Mouse (Mus musculus): ENCODE measurements around the gene Olfr160.

The Olfr160 gene

DNA sequence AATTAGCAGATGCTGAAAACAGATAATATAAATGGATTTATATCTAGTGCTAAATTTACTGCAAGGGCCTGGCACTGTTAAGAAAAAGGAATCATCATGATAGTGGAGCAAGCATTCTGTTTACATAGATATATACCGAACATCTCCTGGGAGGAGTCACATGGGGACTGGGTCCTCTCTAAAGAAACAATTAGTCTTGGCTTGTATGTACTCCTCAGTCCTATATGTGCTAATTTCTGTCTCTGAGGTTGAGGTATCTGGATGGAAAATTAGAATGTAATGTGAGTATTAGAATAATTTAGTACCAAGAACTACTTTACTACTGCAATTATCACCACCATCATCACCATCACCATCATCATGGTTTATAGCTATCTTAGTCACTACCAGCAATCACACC is at the start of gene Olfr160:
Olfr160 (minus strand) TSS at position 101 of the 400 bp plus-strand sequence.
- no peak for DNase-seq (ENCODE audit: low read depth, low spot score)

DNA sequence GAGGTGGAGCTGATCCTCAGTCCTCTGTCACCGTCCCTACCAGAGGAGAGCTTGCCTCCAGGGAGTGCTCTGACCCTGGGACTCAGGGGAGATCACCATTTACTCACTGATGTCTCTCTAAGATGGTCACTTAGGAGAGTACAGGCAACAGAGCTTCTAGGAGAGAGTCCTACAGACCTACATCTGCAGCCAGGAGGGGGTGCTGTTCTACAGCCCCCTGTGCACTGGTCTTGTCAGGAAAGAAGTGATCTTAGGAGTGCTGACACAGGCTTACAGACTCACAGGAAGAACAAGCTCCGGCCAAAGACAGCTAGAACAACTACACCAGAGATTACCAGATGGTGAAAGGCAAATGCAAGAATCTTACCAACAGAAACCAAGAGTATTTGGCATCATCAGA is 46.5 kb upstream of the Olfr160 start:
- peak; percentile 70 for DNase-seq (ENCODE audit: low read depth, low spot score)

DNA sequence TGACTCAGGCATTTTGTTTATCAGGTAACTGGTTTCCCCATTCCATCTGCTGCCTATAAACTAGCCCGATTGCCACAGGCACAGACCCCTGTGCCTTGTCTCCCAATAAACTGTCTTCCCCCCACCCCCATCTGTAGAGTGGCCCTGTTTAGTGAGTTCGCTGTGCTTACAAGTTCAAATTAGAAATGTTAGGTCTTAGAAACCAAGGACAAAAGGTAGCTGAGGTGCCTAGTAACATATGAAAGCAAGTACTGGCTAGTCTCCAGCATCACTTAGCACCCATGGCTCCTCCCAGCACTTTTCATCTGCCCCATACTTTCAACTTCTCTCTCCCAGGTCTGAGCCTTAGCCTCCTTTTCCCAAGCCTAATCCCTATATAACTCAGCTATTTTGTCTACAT is 45.7 kb upstream of the Olfr160 start:
- DNase-seq (ENCODE audit: low read depth, low spot score): peak; percentile 14

DNA sequence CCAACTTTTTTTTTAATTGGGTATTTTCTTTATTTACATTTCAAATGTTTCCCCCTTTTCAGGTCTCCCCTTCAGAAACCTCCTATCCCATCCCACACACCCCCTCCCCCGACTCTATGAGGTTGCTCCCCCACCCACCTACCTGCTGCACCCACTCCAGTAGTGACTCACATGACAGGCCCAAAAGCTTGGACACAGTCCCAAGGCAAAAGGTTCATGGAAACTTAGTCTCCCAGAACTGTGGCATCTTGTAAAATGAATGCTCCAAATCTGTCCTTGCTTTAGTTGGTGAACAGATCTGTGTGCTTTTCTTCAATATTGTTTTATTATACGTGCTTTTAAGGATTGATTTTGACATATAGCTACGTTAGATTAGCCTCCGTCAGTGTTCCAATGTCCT is 36.0 kb upstream of the Olfr160 start:
- DNase-seq (ENCODE audit: low read depth, low spot score): no peak

DNA sequence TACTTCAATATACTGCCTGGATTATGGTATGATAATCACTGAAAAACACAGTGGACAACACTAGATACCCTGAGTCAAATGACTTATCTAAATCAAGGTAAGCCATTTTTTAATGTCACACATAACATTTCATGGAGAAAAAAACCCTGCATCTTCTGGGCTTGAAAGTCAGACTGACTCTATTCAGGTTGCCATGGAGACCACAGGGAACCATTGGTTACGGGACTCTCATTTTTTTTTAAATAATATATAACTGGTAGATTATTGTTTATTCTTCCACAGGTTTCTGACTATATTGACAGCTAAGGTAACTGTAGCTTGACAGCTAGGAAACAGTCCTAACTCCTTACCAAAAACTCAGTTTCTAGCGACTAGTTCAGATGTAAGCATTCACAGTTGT is 35.4 kb upstream of the Olfr160 start:
- DNase-seq (ENCODE audit: low read depth, low spot score): peak; percentile 29

DNA sequence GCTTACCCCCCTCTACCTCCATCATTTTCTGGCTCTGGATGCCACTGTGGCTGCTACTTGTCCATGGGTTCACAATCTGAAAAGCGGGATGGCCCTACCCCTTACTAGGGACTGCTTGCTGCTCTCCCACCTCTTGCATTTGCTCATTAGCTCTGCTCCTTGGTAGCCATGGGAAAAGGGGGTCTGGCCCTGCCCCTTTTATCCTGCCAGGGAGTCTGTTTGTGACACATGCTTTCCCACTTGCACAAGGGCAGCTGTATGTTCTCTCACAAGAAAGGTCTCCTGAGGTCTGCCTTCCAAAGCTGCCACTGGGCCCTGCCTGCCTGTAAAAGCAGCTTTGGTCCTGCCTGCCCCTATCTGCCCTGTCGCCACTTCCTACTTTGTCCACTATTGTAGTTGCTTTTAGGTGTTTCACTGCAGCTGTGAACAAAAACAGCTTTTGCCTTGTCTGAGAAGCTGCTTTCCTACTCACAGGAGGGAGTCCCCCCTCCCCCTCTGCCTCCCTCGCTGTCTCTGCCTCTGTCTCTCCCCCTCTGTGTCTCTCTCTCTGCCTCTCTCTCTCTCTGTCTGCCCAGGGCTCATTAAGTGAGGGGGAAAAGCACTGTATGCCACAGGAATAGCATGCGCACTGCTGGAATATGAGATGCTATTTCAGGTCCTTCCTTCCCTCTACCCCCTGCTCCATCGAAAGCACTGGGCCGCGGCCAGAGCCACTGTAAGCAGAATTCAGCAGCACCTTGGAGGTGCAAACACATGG is 34.4 kb upstream of the Olfr160 start:
- peak; percentile 83 for DNase-seq (ENCODE audit: low read depth, low spot score)

DNA sequence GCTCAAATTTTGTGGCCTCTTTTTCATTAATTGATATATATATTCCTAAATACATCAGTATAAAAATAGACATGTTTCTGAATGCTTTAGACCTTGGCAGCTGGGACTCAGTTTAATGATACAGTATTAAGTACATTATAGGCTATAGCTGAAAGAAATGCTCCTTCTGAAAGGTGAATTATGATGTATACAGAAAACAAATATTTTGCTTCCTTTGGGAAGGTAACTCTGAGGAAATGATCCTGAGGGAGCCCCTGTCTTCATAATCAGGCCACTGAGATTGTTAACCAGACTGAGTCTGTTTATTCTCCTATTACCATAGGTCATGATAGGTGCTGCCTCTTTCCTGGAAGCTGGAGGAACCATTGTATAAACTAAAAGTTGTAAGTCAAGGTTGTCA is 28.8 kb upstream of the Olfr160 start, which contains the start of gene Olfr874:
Olfr874 (plus strand) TSS at position 301 of the 400 bp plus-strand sequence.
- DNase-seq (ENCODE audit: low read depth, low spot score): no peak

DNA sequence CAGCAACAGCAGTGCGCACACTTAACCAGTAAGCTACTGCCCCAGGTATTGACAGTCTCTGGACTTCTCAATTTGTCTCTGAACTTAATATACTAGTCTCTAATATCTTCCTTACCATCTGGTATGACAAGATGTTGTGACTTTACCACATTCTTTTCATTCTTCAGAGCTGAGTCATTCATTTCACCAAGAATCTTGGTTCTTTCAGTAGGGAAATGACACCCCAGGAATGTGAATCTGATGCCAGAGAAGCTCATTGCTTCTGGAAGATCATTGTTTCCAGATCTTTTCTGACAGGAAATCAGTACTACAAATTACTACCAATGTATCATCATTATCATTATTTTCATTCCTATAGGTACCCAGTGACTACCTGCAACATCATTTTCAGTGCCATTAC is 18.3 kb upstream of the Olfr160 start:
- DNase-seq (ENCODE audit: low read depth, low spot score): no peak

DNA sequence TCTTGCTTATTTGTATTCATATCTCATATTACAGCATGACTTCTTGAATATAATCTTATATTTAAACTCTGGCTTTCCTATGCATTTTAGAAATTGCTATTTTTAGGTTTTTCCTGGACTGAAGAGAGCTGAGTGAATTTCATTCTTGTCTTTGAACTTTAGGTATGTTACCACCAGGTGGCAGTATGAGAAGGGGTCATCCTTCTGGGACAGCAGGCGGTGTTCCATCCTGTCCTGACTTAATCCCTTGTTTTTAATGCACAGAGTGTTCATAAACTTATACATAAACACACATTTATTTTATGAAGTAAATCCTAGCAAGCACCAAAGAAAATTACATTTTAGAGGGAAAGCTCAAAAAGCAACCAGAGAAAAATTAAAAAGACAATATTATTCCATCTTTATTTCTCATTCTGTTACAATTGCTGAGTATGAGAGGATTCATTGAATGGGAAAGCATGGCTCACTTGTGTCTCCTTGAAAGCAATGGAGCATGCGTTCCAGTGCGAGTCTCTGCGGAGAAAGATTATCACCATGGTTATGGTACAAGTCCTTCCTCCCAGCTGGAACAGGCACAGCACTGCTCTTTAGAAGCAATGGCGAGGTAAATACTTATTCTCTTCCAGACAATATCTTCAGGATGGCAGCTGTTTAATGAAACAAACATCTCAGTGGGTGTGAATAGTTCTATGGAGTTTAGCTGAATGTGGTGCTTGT is 25.9 kb downstream of the Olfr160 start:
- peak; percentile 64 for DNase-seq (ENCODE audit: low read depth, low spot score)

DNA sequence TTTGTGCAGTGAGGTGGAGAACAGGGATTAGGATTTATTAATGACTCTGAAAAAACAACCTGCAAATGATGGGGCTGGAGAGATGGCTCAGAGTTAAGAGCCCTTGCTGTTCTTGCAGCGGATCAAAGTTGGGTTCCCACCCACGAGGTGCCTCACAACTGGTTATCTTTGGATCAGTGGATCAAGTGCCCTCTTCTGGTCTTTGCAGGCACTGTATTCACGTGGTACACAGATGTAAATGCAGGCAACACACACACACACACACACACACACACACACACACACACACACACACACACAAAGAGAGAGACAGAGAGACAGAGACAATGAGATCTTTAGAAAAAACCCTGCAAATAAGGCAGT is 28.1 kb downstream of the Olfr160 start:
- DNase-seq (ENCODE audit: low read depth, low spot score): peak; percentile 56

DNA sequence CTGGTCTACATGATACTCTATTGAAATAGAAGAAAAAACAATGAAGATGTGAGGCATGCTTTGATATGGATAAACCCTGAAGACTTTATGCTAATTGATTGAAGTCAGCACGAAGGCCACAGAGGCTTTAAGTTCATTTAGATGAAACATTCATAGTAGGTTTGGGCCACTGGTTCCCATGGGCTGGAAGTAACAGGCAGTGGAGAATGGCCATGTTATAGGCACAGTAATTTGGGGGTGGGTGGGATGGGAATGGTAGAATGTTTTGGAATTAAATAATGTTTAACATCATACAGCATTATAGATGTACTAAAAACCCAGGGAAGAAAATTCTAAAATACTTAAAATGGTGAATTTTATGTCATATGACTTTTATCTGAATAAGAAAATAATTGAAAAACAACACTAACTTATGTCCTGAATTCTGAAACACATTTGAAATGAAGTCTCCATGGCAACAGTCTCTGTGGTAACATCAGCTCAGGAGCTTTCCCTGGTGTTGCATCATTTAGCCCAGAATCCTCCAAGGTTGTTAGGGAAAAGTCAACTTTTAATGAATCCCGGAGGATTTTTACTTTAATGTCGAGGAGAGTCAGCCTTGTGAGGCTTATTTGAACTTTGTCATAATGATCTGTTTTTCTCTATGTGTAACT is 28.6 kb downstream of the Olfr160 start:
- no peak for DNase-seq (ENCODE audit: low read depth, low spot score)

DNA sequence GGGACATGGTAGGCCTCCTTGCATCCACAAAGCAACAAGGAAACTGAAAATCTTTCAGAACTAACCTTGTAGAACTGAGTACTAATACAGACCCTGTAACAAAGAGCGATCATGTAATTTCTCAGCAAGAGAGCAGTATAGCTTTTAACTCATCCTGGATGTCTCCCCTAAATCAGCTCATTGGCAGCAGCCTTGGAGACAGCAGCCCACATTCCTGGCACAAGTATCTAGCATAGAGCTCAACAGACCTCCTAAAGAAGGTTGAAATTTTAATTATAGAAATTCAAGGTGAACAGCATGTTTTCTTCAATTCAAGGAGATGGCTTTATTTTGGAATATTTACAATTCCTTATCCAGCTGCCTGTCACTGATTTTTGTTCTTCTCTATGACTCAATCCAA is 34.9 kb downstream of the Olfr160 start:
- no peak for DNase-seq (ENCODE audit: low read depth, low spot score)

DNA sequence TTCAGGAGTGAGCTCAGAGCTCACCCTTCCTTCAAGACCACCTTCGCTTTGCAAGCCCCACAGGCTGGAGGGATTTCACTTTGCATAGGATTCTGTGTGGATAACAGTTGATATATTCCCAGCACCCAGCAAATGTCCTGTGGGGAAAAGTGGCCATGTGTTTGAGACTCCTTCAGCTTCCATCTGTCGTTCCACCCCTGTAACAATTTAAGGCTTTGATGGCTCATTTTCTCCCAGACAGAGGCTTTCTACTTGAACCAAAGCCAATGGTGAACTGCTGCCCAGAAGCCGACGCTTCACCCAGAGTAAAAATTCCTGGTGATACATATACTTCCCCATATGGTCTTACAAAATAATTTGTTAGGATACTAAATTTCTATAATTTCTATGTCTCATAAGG is 40.8 kb downstream of the Olfr160 start:
- no peak for DNase-seq (ENCODE audit: low read depth, low spot score)

DNA sequence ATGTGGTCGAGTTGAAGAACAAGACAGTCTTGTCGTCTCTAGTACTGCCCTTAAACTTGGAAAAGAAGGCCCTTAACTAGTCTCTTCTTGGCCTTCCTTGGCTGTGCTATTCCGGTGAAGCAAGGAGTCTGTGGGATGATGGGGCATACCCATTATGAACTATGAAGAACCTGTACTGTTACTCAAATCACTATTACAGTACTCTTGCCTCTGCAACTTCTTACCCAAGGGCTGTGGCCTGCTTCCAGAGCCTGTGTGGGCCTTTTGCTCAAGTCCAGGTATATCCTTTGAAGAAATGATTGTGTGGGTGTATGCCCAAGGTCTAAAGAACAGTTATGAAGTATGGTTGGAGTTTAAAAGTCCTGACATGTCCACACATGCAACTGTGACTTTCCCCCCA is 45.8 kb downstream of the Olfr160 start:
- DNase-seq (ENCODE audit: low read depth, low spot score): no peak

DNA sequence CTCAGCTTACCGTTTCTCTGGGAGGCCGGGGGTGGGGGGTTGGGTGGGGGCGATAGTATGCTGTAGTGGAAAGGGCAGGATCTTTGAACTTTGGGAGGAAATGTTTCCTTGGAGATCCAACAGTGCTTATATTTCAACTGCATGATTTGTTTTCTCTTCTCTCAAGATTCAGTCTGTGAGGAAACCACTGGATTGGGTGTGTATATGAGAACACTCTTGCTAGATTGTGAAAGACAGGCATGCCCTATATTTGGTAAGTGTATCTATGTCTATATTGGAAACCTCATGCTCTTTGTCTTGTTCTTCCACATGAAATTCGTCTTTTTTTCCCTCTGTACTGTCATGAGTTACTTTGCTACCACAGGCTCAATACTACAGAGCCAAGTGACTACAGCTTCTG is 46.4 kb downstream of the Olfr160 start:
- no peak for DNase-seq (ENCODE audit: low read depth, low spot score)

DNA sequence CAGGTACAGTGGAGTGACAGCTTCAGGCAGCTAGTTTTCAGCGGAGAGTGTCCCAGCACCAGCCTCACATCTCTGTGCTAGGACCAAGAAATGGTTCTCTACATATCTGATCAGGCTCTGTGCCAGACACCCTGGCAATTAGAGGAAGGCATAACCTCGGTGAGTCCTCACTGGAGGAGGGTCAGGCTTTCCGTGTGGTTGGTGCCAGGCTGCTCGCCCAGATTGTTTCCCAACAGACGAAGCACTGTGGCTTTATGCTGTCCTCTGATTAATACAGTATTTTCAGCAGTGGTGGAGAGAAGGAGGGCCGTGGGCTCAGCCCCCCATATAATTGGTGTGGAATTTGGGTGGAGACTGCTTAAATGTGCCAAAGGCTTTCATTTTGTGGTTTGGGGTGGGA is 46.9 kb downstream of the Olfr160 start, which contains the start of gene Panx3:
Panx3 (minus strand) TSS at position 121 of the 400 bp plus-strand sequence.
- DNase-seq (ENCODE audit: low read depth, low spot score): no peak

DNA sequence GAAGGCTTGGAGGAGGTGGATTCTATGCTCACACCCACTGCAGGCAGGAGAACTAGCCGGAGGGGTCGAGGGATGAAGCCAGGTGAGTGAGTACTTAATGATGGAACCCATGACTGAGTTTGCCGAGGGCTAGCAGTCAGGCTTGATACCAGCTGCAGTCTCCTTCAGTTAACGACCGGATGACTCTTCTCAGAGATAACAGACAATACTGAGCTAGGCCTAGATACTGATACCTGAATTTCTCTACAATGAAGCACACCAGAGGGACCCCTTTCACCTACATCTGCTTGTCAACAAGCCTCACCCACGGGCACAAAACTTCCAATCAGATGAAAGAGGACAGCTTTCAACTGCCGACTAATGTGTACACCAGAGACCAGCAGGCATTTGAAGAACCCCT is 50.0 kb downstream of the Olfr160 start:
- DNase-seq (ENCODE audit: low read depth, low spot score): no peak

DNA sequence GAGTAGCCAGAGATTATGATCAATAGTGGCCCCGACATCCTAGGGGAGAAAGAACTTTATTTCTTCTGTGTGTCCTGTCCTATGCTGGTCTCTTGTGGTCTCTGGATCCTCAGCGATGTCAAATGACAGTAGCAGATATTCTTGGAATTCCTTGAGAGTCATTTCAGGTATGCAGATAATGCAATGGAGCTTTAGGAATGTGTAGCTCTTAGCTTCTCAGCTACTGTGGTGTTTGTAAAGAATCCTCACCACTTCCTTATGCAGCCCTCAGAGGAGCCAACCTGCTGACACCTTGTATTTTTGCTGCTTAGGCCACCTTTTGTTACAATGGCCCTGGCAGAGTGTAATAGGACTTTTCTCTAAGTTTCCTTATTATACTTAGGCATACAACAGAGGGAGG is 51.4 kb downstream of the Olfr160 start:
- no peak for DNase-seq (ENCODE audit: low read depth, low spot score)

DNA sequence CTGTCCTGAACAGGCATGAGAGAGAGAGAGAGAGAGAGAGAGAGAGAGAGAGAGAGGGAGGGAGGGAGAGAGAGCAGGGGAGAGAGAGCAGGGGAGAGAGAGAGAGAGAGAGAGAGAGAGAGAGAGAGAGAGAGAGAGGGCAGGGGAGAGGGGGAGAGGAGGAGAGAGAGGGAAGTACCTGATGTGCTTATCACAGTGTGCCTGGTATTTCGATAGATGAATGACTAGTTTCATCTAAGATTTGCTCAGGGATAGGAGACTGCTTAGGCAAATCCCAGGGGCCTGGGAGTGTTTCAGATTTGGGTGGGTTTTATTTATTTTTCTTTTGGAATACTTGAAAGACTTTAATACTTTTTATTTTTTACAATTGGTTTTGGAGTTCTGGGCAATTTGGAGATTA is 52.8 kb downstream of the Olfr160 start:
- DNase-seq (ENCODE audit: low read depth, low spot score): no peak

DNA sequence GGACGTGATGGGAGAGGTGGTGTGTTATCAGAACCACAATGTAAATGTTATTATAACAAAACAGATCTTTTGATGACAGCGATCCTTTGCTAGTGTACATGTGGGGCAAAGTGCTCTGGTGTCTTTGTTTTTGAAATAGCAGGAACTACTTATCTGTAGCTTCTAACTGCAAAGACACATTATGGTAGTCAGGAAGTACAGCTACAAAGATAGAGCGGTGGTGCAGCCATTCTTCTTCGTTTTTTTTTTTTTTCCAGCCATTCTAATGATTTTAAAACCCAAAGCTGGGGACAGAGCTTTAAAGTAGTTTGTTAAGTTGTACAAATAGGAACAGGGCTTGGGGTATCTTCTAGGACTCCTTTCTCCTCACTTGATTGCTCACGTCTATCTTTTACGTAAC is 56.6 kb downstream of the Olfr160 start:
- no peak for DNase-seq (ENCODE audit: low read depth, low spot score)
